Mouse (Mus musculus): Measurements from ENCODE around the gene Dst.

DNA sequence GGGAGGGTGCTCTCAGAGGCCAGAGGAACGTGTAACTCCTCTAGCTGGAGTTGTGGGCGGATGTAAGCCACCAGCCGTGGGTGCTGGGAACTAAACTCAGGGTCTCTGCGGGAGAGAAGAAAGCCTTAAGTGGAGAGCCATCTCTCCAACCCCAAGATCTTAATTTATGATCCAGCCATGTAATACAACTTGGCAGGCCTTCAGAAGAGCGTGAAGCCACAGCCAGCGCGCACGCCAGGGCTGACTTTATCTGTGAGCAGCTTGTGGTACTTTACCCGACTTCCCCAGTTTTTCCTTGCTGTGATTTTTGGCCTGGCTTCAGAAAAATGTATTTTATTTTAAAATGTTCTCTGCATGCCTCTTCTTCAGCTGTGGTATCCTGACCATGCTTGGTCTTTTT lies 377.0 kb downstream of the Dst start:
- TF ChIP-seq CTCF (conservative IDR thresholded peaks at IDR 0.05; ENCODE audit: insufficient read depth, insufficient read length, low read depth, low read length) (no peak), POLR2A (IDR thresholded peaks at IDR 0.05; ENCODE audit: low read depth, low read length) (no peak)

Data from kidney, adult 2 months (tissue).